Mouse (Mus musculus) left cerebral cortex, postnatal 10 days (tissue): ENCODE data around the gene Dnah6. TPM values are rescaled to one million over a fixed set of nuclear protein-coding genes. Genes with fewer than 3 reads are reported as not detected.
A peak's percentile ranks its signal among the peaks of the same experiment; 100 is the strongest.

ENCODE experiments used
- DNase-seq, 2 experiments: peaks; one replicate each; pipeline ENCODE4 v3.0.0; 2021 to 2022; ENCODE audit warnings: low spot score in 2 of 2, mixed read lengths in 1 of 2; ENCODE audit errors: extremely low spot score in 1 of 2
- intact Hi-C: fragments of 180-260 bp; cut with DNase I; formaldehyde crosslinking; loops from one replicate; pipeline ENCODE4 v1.15.1; 2025
- total RNA-seq, 2 experiments: library from RNA; stranded (reverse); gene quantifications; 2 replicates each; pipeline ENCODE4 v1.2.3; 2021

Dnah6 gene
- total RNA-seq, 2 experiments from 2014 or later, result 1.0 to 1.1 TPM

DNA sequence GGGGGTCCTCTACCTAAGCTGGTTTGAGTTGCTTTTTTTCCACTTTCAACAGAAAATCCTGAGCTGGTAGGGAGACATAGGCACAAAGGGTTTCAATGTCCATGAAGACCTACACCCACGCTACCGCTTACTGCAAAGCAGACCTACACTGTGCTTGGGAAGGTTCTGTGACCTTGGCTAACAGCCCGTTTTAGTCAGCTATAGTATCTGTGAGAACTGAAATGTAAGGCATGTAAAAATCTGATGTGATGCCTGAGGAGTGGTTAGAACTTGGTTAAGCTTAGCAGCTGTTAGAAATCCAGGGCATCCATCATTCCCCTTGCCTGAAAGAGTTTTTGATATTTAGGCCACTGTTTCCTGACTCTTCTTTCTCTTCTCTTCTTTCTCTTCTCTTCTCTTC, 46.3 kb downstream of the Dnah6 start:
- DNase-seq, result no peak
- intact Hi-C loops, result no loop called here

DNA sequence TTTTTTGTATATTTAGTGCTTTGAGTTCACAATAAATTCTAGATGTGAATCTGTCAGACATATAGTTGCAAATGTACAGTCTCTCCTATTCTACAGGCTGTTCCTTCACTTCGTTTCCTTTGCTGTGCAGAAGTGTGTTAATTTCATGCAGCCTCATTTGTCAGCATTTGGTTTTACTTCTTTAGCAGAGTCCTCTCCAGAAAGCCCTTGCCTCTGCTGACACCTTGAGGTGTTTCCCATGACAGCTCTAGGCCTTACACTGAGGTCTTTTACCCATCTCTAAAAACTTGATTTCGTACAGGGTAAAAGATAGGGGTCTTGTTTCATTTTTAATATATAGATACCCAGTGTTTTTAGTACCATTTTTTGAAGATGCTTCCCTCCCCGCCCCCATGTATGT, 54.2 kb downstream of the Dnah6 start:
- DNase-seq, result no peak
- intact Hi-C loops, result no loop called here

DNA sequence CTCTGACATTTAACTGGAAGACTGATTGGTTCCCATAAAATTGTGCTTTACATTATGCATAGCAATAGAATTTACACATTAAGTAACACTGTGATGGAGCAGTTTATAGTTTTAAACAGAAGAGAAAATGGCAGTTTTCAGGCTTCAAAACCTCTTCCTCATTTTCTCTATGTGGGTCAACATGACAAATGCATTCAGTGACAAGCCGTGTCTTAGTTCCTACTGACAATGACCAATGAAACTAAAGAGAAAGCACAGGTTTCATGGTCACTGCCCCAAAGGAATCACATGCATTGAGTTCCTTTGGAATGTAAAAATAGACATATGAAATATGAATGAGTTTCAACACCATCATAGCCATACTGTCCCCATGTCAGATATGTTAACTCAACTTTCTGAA, 58.5 kb downstream of the Dnah6 start:
- intact Hi-C loops, result no loop called here
- no peak for DNase-seq

DNA sequence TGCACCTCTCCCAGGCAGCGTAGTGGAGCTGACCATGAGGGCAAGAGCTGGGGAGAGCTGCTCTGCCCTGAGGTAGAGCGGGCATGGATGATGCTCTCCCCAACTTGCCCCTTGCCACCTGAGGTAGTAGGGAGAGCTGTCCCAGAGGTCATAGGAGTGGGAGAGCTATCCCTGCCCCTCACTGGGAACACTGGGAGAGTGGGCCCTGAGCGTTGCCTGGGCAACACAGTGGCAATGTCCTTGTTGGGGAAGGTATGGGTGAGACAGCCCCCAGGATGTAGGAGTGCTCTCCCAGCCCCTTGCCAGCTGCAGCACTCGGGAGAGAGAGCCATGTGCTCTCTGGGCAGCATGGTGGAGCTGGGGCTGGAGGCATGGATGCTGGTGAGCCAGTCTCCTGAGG, 60.1 kb downstream of the Dnah6 start:
- no peak for DNase-seq
- intact Hi-C loops, result no loop called here

DNA sequence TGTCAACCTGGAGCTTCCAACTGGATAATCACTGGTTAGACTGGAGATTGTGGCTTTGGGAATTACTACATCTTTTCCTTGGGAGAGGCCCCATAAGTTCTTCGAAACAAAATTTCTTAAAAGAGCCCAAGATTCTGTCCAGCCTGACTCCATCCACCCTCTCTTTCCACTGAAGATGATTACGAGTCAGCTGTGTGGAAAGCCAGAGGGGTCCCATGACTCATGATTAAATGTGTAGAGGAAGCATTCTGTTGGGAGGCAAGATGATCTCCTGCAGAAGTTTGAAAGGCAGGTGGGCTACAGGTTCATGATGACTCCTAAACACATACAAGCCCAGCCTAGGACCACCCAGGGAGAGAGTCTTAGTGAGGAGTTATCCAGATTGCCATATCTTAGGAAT, 66.0 kb downstream of the Dnah6 start:
- intact Hi-C loops, result no loop called here

DNA sequence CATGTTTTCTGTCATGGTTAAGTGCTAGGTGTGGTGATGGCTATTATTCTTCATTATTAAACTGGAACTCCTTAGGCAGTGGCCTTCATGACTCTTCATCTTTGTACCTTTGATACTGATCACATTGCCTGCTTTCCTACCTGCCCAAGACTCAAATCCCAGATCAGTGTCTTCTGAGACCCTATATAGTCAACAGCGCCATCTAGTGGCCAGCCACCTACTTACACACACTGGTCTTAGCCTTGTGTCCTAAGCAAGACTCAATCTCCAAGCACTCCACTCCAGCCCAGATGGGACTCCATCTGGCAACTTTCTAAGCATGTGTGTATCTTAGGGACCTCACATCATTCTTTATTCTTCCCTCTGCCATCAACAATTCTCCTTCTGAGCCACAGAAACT, 67.8 kb downstream of the Dnah6 start:
- intact Hi-C loops, result loop anchor here (5.0 kb wide), 1 partner anchor 211 kb away; no protein-coding TSS in a partner anchor
- DNase-seq, result peak; percentile 88

More for the DNA sequence above, 66.0 kb downstream of the Dnah6 start:
- no peak for DNase-seq

DNA sequence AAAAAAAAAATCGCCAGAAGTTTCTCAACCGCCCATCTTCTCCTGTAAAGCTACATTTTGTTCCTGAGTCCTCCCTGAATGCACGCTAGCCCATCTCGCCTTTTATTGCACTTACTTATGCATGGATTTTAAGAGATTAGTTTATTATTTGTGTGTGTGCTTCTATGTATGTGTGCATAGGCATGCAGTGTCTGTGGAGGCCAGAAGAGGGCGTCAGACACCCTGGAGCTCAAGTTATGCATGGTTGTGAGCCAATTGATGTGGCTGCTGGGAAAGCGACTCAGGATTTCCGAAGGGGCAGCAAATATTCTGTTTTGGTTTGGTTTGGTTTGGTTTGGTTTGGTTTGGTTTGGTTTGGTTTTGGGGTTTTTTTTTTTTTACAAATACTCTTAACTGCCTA, 78.0 kb downstream of the Dnah6 start:
- intact Hi-C loops, result no loop called here
- DNase-seq, result no peak

DNA sequence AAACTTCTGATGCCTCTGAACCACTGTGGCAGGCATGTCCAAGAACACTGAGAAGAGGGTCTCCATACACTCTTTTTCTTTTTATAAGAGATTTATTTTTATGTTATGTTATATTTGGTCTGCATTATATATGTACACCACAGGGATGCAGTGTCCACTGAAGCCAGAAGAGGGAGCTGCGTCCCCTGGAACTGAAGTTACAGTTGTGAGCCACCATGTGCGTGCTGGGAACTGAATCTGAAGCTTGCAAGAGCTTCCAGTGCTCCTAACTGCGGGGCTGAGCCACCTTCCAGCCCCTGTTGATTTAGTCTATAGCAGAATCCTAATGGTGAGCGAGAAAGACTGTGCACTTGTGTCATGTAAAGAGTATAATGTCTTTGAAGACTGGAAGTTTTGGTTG, 78.7 kb downstream of the Dnah6 start:
- DNase-seq, result no peak
- intact Hi-C loops, result no loop called here

DNA sequence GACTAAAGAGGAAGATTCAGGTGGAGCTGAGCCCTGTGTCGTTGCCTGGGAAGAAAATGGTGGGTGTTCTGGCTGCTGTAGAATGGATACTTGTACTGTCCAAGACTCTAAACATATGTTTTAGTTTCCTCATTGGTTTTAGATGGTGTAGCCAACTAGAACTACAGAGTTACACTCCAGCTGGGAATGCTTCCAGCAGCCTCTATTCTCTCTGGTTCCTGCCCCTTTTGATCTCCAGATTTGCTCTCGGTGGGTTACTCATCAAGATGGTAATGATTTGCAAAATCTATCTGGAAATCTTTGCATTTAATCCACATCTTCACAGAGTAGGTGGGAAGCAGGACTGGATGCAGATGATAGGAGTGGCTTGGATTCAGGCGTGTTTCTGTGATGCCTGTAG, 80.6 kb downstream of the Dnah6 start:
- DNase-seq, result no peak
- intact Hi-C loops, result no loop called here

DNA sequence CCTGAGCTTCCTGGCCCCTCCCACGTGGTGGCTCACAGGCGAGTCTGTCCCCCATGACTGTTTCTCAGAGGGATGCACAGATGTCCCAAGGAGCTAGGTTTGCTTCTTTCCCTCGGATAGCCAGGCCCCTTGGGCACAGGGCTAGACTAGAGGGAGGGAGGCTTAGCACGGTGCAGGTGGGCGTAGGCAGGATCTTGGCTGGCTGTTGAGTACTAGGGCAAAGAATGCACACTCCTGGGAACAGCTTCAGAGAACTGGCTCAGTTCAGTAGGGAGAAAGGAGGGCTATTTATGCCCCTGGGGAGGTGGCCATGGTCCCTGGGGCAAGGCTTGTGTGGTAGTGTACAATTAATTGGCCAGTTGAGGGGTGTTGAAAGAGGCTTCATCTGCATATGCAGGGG, 88.7 kb downstream of the Dnah6 start:
- intact Hi-C loops, result no loop called here
- no peak for DNase-seq

DNA sequence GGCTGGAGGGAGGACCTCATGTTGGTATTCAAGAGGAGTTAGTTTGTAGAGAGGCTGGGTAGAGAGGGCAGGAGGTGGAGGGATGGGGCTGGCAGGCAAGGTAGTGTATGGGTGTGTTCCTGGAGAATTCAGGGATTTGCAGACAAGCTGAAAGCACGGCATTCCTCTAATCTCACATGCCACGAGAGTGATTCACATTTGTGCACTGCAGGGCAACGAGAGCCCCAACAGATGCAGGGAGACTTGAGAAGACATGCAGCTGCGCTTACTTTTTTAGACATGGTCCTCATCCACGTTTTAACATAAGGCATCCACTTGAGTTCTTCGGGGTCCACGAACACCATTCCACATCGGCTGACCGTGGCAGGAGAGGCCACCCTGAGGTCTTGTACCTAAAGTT, 93.9 kb downstream of the Dnah6 start:
- no peak for DNase-seq
- intact Hi-C loops, result no loop called here

DNA sequence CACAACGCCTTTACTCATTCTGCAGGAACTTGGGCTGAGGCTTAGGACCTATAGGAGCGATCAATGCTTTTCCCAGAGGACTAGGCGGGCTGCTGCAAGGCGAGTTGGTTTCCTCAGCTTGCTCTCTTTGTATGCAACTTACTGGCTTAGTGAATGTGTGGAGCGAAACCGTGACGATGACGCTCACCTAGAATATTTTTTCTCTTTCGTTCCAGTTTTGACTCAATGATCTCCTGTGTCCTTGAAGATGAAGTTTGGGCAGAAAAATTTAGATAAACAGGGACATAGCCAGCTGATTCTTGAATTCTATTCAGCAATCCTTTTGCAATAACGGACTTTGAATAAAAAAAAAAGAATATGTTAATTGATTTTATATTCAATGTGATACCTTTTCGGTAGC, 101.1 kb downstream of the Dnah6 start:
- no peak for DNase-seq
- intact Hi-C loops, result no loop called here

DNA sequence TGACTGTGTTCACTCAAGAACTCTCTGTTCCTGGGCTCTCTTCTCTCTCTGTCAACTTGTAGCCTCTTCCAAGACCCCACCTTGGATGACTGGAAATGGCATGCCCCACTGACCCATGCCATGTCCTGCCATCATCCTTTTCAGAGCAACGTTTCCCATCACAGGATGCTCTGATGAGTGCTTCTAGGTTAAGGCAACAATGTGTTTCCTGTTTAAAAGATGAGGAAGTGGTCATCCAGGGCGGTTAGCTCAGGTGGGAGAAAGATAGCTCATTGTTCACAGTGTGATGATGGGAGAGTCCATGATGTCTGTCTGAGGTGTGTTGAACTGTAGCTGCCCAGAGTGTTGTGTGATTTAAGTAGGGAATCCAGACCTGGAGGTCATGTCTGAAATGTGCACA, 107.6 kb downstream of the Dnah6 start:
- intact Hi-C loops, result no loop called here
- no peak for DNase-seq

DNA sequence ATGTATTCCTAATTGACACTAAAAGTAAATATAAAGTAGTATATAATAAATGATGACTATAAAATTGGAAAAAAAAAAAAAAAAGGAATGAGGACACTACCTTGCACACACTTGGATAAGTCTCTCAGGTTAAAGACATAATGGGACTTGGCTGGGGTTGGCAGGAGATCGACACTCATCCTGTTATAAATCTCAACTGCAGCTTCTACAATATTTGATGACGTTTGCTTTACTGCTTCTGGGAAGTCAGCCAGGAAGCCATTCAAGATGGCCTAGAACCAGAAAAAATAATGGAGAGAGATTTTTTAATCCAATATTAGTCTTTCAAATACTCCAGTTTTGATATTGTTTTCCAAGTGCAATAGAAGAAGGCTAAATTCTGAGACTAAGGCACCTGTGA, 108.1 kb downstream of the Dnah6 start:
- intact Hi-C loops, result no loop called here
- no peak for DNase-seq

DNA sequence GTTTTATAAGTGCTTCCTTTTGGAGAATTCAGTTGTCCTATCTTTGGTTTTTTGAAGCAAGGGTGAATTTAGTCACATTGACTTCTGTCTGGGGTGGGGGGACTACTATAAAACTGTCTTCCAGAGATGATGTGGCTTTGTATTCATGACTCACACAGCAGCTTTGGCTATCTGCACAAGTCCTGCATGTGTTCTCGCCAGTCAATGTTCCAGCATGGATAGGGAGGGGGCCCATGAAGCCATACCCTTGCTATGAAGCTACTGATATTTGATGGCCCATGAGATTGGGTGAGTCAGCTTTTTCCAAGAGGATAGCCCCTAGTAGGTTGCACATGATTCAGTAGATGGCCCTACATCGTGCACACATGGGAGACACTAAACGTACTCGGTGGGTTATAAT, 128.3 kb downstream of the Dnah6 start:
- intact Hi-C loops, result no loop called here
- no peak for DNase-seq

DNA sequence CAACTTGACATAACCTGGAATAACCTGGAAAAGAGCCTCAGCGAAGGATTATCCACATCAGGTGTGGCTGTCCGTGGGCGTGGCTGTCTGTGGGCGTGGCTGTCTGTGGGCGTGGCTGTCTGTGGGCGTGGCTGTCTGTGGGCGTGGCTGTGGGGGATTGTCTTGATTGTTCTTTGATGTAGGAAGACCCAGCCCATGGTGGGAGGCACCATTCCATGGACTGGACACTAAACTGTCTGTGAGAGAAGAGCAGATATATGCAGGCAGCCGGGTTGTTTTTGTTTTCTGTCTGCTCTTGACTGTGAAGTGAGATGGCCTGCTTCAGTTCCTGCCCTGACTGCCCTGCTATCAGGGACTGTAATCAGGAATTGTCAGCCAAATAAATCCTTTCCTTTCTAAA, 130.6 kb downstream of the Dnah6 start:
- intact Hi-C loops, result no loop called here
- DNase-seq, result no peak

DNA sequence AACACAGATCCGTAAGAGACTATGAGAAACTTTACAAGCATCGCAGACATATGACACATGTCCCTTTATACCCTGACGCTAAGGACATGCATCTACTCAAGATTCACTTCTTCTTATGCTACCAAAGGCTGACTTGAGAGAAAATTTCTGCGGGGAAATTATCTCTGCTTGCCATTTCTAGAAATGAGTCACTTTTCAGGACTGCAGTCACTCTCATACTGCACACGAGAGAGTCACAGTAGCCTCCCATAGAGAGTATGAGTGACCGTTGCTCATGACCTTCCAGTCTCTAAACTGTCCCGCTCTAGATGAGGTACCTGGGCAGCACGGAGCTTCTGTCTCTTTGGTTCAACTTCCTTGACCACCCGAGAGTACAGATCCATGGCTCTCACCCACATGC, 138.9 kb downstream of the Dnah6 start:
- no peak for DNase-seq
- intact Hi-C loops, result no loop called here

DNA sequence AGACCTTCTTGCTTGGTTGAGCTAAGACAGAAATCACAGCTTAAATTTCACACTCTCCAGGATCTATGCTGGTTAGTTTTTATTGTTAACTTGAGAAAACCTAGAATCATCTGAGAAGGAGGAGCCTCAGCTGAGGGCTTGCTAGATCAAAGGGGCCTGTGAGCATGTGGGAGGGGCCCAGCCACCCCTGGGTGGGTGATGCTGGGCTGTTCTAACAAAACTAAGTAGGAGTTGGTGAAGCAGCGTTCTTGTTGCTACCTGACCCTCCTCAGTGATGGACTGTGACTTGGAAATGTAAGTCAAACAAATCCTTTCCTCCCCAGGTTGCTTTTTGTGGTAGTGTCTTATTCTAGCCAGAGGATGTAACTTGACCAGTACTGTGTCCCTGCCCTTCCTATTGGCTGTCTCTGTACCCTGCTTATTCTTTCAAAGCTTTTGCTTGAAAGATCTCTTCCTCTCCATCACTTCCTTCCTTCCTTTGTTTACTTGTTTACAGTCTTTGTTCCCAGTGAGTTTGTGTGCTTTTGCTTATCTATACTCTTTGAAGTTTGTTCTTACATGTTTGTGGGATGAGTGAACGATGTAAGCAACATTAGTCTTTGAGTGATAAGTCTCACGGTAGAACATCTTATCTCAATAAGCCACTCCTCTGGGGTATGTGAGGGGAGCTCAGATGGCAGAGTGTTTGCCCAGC, 149.2 kb downstream of the Dnah6 start:
- intact Hi-C loops, result no loop called here
- no peak for DNase-seq

DNA sequence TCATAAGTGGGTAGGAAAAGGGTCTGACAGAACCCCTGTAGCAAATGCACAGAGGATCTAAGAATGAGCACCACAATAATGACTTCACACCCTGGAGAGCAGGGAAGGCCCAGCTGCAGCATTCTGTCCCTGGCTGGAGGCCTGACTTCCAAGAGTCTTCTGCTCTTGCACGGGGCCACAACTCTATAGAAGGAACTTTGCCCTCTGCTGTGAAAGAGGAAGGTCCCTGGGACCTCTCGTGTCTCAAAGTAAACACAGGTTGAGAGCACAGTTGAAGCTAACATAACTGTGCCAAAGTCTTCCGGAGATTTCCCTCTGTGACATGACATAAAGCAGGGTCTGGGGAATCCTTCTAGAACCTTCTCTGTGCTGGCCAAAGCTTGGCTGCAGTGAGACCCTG, 150.2 kb downstream of the Dnah6 start:
- intact Hi-C loops, result no loop called here
- DNase-seq, result no peak

DNA sequence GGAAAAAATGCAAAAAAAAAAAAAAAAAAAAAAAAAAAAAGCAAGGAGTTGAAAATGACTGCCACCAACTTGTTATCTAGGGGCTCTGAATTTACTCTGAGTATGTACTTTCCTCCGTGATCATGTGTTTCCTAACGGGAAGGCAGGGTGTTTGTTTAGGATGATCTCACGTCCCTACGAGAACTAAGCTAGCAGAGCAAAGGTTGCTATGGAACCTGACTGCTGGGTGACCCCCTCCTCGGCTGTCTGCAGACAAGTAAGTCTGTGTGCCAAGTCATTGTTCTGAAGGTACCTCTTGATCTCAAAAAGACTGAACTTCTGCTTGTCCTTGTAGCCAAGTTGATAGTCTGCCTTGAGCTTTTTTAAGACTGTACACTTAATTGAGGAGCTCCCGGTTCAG, 150.8 kb downstream of the Dnah6 start:
- intact Hi-C loops, result no loop called here
- peak in 1 of 2 experiments; percentile 49 for DNase-seq

DNA sequence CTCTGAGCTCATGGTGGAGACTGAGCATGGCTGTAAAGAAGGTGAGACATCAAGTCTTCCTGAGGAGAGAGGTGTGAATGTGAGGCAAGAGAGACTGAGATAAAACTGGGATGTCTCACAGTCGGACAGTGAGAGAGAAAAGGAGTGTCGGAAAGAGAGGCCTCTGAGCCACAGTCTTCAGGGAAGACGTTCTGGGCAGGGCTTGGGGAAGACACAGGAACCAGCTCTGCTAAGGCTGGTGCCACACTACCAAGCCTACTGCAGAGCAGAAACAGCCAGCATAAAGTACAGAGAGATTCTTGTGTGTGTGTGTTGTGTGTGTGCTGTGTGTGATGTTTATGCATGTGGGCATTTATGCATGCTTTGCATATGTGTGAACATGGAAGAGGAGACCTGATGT, 156.9 kb downstream of the Dnah6 start:
- no peak for DNase-seq
- intact Hi-C loops, result no loop called here
